Mouse (Mus musculus) E14TG2a.4 (cell line): Measurements from ENCODE around the gene Wdr1.
"Not testable (repeated sequence)": the region's sequence is repeated elsewhere in the genome, so short reads cannot be mapped to it uniquely, and the experiment has no call there.

Experiments
- H3K27me3 ChIP-seq: 2 replicates; pipeline ENCODE4 v1.6.1; 2014; ENCODE audit warnings: low read length, control low read depth; ENCODE audit not compliant: insufficient read depth
- H3K36me3 ChIP-seq: 2 replicates; pipeline ENCODE4 v1.6.1; 2014; ENCODE audit warnings: low read length, control low read depth; ENCODE audit not compliant: insufficient read depth
- H3K4me1 ChIP-seq: replicated peaks from 2 replicates; pipeline ENCODE4 v1.6.1; 2014; ENCODE audit warnings: low read depth, low read length, control low read depth
- H3K4me3 ChIP-seq: replicated peaks from 2 replicates; pipeline ENCODE4 v1.5.1; 2014; ENCODE audit warnings: mild to moderate bottlenecking, low read length
- H3K9me3 ChIP-seq: 2 replicates; pipeline ENCODE4 v1.6.1; 2014; ENCODE audit warnings: low read length, control low read depth
- CTCF ChIP-seq: conservative IDR thresholded peaks from 2 replicates; pipeline ENCODE4 v1.5.1; 2014; ENCODE audit warnings: low read length
- NANOG ChIP-seq: IDR thresholded peaks from 2 replicates; pipeline ENCODE4 v1.6.1; 2014; ENCODE audit warnings: borderline replicate concordance, low read length, mixed read lengths
- POU5F1 ChIP-seq: IDR thresholded peaks from 2 replicates; pipeline ENCODE4 v1.6.1; 2014; ENCODE audit warnings: low read length, borderline replicate concordance

Gene Wdr1

DNA sequence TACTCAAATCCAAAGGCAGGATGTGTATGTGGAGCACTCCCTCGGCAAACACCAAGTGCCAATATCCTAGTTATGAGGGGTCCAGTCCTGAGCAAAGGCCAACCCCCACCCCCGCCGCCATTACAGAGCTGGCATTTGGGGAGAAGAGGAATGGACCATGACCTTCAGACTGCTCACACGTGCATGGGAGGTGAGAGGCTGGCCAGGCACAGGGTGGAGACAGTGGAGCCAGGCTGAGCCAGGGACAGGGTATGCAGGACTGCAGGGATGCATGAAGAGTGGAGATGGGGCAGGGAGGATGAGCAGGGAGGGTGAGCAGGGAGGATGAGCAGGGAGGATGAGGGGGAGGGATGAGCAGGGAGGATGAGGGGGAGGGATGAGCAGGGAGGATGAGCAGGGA lies 77.1 kb downstream of the Wdr1 start:
- Histone ChIP-seq H3K9me3 (no peaks in the 10 kb centered on the region), H3K4me3 (no peak overlapping the region), H3K4me1 (peaks cover 37% of the 10 kb centered on the region), H3K27me3 (no peaks in the 10 kb centered on the region), H3K36me3 (no peaks in the 10 kb centered on the region)
- TF ChIP-seq CTCF (no peak), NANOG (no peak), POU5F1 (no peak)

DNA sequence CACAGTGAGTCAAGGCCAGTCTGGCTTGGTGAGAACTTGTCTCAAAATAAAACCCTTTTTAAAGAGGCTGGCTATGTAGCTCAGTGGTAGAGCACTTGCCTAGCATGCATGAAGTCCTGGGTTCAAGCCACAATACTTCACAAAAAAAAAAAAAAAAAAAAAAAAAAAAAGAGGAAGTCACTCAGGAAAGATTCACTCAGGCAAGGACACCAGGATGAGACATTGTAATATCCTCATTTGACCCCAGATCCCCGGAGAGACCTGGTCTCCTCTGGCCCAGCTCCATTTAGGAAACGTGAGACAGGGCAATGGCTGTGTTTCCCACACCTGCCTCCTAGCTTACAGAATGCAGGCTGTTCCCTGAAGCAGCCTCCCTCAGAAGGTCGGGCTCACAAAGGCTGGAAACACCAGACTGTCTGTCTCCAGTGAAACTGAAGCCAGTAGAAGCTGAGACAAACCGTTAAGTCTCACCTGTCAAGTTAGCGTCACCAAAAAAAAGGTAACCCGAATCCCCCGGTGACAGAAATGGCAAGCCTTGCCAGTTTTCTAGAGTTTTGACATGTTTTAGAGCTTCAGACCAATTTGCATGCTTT lies 79.4 kb downstream of the Wdr1 start:
- H3K4me3 ChIP-seq: no peak overlapping the region
- TF ChIP-seq CTCF (no peak), NANOG (no peak), POU5F1 (no peak)

DNA sequence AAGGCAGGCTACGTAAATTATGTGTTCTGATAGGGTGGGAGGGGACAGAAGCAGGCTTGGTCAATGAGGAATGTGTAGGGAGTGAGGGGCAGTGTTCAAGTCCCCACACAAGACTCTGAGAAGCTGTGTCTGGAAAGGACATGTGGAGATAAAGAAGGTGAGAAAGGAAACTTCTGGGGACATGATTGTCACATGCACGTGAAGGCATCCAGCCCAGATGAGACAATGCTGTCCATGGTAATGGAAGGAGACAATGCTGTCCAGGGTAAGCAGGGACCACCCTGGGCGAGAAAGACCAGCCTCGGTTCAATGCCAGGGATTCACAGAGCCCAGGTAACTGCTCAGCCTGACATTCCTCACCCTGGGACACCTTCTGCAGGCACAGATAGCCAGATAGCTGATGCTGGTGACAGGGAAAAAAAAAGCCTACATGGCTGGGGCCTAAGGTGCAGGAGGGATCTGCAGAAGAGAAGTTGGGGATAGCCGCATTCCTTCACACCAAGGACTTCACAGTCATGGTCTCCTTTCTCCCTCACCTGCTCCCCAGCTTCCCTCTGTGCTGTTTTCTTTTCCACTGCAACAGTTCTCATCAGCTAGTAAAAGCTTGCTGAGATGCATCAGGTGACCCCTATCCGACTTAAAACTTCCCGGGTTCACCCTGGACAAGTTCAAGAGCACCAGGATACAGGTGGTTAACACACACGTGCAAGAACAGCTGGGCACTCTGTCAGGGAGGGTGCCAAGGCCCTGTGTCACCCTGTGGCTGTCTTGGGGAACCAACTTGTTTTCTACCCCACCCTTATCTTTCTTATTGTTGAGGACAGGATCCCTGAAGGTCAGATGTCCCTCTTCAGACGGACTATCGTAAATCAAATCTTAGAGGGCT lies 82.0 kb downstream of the Wdr1 start:
- no peak overlapping the region for H3K4me3 ChIP-seq
- peaks cover 16% of the 10 kb centered on the region for H3K4me1 ChIP-seq
- H3K36me3 ChIP-seq: no peaks in the 10 kb centered on the region
- peaks cover 24% of the 10 kb centered on the region for H3K9me3 ChIP-seq
- no peak for TF ChIP-seq POU5F1
- TF ChIP-seq NANOG: no peak
- TF ChIP-seq CTCF: no peak
- no peaks in the 10 kb centered on the region for H3K27me3 ChIP-seq

More for the DNA sequence above, 79.4 kb downstream of the Wdr1 start:
- Histone ChIP-seq H3K9me3 (no peaks in the 10 kb centered on the region), H3K36me3 (no peaks in the 10 kb centered on the region), H3K27me3 (no peaks in the 10 kb centered on the region), H3K4me1 (peaks cover 30% of the 10 kb centered on the region)

DNA sequence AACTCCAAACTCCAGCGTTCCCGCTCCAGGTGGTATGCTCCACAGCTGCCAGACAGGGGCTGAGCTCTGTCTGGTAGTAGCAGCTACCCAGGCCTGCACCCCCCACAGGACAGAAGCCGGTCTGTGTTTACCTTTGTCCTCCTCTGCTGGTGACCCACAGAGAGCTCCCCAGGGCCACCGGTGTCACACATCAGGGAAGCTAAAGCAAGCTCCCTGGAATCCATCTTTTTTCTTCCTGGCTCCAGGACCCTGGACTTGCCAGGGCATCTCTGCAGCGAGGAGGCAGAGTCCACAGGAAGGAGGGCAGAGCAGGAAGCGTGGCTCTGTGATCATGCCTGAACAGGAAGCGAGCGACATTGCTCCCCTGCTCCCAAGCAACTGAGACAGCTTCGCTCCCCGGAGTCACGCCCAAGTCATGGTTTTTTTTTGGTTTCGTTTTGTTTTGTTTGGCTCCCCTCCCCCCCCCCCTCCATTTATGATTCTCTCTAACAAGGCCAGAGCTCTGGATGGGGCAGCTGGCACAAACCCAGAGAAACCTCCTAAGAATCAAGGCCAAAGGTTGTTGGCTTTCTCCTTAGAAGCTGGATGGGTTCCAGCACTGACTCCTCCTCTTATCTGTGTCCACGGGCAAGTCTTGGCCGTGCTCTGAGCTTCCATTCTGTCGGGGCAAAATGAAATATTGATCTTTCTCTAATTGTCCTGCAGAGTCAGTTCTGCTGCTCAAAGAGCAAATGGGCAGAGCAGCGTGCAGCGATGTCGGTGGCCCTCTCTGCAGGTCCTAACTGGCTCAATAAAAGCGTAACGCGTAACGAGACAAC lies 82.9 kb downstream of the Wdr1 start:
- Histone ChIP-seq H3K9me3 (peaks cover 28% of the 10 kb centered on the region), H3K36me3 (no peaks in the 10 kb centered on the region), H3K4me1 (peaks cover 16% of the 10 kb centered on the region), H3K4me3 (no peak overlapping the region), H3K27me3 (no peaks in the 10 kb centered on the region)
- TF ChIP-seq NANOG (no peak), POU5F1 (no peak), CTCF (no peak)

DNA sequence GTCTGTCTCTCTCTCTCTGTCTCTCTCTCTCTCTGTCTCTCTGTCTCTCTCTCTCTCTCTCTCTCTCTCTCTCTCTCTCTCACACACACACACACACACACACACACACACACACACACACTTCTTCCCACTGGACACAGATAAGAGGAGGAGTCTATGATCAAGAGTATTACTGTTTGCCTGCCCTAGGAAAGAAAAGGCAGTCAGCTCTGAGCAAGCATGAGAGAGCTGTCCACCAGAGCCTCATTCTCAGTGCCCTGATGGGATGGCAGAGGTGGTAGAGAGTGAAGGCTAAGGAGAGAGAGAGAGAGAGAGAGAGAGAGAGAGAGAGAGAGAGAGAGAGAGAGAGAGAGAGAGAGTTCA lies 83.5 kb downstream of the Wdr1 start:
- H3K4me1 ChIP-seq: peaks cover 16% of the 10 kb centered on the region
- H3K4me3 ChIP-seq: not testable (repeated sequence)

DNA sequence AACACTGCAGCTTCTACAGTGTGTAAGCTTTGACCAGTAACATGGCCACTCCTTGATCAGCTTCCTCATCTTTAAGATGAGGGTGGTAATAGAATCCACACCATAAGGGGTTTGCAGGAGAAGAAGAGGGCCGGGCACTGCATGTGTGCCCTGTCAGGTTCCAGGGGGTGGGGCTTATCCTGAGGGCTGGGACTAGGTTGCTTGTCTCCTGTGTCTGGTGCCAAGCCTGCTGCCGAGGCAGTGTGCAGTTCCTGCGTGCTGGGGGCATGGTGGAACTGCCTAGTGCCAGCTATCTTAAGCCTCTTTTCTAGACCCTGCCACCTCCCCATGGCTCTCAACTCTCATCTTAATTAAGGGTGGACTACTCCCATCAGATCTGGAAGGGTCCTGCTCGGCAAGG lies 84.0 kb downstream of the Wdr1 start:
- no peak overlapping the region for H3K4me3 ChIP-seq
- TF ChIP-seq NANOG (no peak), CTCF (no peak), POU5F1 (no peak)
- H3K27me3 ChIP-seq: no peaks in the 10 kb centered on the region
- no peaks in the 10 kb centered on the region for H3K36me3 ChIP-seq
- H3K9me3 ChIP-seq: peaks cover 31% of the 10 kb centered on the region
- H3K4me1 ChIP-seq: peaks cover 16% of the 10 kb centered on the region

More for the DNA sequence above, 83.5 kb downstream of the Wdr1 start:
- not testable (repeated sequence) for H3K27me3 ChIP-seq, H3K36me3 ChIP-seq
- H3K9me3 ChIP-seq: peaks cover 31% of the 10 kb centered on the region

DNA sequence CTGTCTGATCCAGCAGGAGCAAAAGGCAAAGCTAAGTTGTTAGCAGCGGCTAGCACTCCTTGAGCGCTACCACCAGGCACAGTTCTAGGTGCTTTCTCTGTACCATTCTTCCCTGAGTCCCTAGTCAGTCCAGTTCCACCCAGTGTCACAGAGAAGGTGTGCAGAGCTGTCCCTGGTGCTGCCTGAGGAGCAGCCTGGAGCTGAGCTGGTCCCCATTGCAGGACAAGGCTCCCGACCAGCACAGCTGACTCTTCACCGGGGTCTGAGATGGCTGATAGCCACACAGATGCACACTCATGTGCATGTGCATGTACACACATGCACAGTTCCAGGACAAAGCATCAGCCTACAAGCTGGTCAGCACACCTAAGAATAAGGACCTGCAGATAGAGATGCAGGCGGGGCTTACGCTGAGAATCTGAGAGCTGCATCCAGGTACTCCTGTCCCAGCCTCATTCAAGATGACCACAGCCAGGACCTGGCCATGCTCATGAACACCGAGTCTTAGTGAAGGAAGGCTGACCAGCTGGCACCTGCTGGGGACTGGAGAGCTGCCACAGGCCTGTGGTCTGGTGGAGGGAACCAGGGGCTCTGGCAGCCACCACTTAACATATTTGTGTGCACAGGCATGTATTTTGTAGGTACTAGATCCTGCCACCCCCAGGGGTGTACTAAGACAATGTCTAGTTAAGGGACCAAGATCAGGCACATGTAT lies 85.1 kb downstream of the Wdr1 start:
- Histone ChIP-seq H3K9me3 (peaks cover 31% of the 10 kb centered on the region), H3K36me3 (no peaks in the 10 kb centered on the region), H3K27me3 (no peaks in the 10 kb centered on the region), H3K4me1 (peaks cover 16% of the 10 kb centered on the region), H3K4me3 (no peak overlapping the region)
- no peak for TF ChIP-seq CTCF
- TF ChIP-seq NANOG: no peak
- no peak for TF ChIP-seq POU5F1

DNA sequence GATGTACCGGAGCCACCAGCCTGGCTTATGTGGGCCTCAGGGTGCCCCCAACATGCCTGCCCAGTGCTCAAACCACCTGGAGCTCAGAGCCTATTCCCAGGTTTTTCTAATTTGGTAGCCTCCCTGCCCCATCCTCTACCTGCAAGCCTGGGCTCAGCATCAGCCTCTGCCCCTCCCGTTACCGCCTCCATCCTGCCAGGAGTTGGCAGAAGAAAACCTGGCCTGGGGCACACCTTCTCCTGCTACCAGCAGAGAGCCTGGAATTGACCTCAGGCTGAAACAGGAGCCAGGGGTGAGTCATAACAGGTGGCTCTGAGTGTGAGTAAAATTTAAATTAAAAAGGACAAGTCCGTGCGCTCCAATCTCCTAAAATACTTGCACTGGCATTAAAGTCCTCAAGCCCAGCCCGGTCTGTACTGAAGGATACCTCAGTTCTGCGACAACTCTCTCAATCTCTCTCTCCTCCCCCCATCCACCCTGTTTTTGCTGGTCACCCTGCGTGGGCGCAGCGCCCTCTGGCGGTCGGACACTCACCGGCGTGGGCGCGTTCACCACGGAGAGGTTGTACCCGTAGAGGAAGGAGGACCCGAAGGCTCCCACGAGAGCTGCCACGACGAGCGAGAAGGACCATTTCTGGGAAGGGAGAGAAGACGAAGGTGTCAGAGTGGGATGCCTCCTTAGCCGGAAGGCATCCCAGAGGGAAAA lies 86.0 kb downstream of the Wdr1 start:
- H3K27me3 ChIP-seq: no peaks in the 10 kb centered on the region
- H3K4me3 ChIP-seq: 0 out of 2 replicates have a peak overlapping the region, but pooled peaks have one; percentile 20
- peaks cover 31% of the 10 kb centered on the region for H3K9me3 ChIP-seq
- H3K36me3 ChIP-seq: no peaks in the 10 kb centered on the region
- H3K4me1 ChIP-seq: peaks cover 9% of the 10 kb centered on the region
- TF ChIP-seq POU5F1: no peak
- no peak for TF ChIP-seq NANOG
- no peak for TF ChIP-seq CTCF
